Mouse (Mus musculus) forebrain, postnatal 0 days (tissue): ENCODE results near the gene Cnih3. TPM values are rescaled to one million over a fixed set of nuclear protein-coding genes. Genes with fewer than 3 reads are reported as not detected.

Source experiments
- ATAC-seq: fragments of 200-750 bp; cut with Nextera tagmentation; 2 replicates; pipeline ENCODE4 v1.8.0; 2017; ENCODE audit warnings: mild to moderate bottlenecking, moderate library complexity
- DNase-seq: peaks from one replicate; pipeline ENCODE4 v3.0.0-alpha.2; 2015
- H3K27ac ChIP-seq: fragments of 300-500 bp; sonication (generic); 2 replicates; pipeline ENCODE4 v1.5.1; 2014; ENCODE audit warnings: low read depth, mild to moderate bottlenecking, antibody characterized with exemption, low read length, moderate library complexity, mixed read lengths
- H3K27me3 ChIP-seq: fragments of 300-500 bp; sonication (generic); 2 replicates; pipeline ENCODE4 v1.6.1; 2014; ENCODE audit warnings: mild to moderate bottlenecking, low read length, mixed read lengths; ENCODE audit not compliant: insufficient read depth
- H3K36me3 ChIP-seq: fragments of 300-500 bp; sonication (generic); 2 replicates; pipeline ENCODE4 v1.6.1; 2014; ENCODE audit warnings: mild to moderate bottlenecking, moderate library complexity; ENCODE audit not compliant: insufficient read depth
- H3K4me1 ChIP-seq: fragments of 300-500 bp; sonication (generic); 2 replicates; pipeline ENCODE4 v1.6.1; 2014; ENCODE audit warnings: antibody characterized with exemption; ENCODE audit not compliant: insufficient read depth
- H3K4me2 ChIP-seq: fragments of 300-500 bp; sonication (generic); 2 replicates; pipeline ENCODE4 v1.6.1; 2014; ENCODE audit warnings: low read depth, mild to moderate bottlenecking, moderate library complexity
- H3K4me3 ChIP-seq: fragments of 300-500 bp; sonication (generic); 2 replicates; pipeline ENCODE4 v1.5.1; 2014; ENCODE audit warnings: low read depth, low read length, mixed read lengths
- H3K9ac ChIP-seq: fragments of 300-500 bp; sonication (generic); 2 replicates; pipeline ENCODE4 v1.6.1; 2014; ENCODE audit warnings: mild to moderate bottlenecking
- H3K9me3 ChIP-seq: fragments of 300-500 bp; sonication (generic); 2 replicates; pipeline ENCODE4 v1.6.1; 2016; ENCODE audit warnings: low read length
- CTCF ChIP-seq: sonication (generic); IDR thresholded peaks from 2 replicates; pipeline ENCODE4 v1.5.1; 2016; ENCODE audit warnings: antibody characterized with exemption, control low read depth, low read depth
- WGBS: fragments of 180-500 bp; shearing (Covaris S2); extraction: QIAGEN DNeasy Blood & Tissue Kit; methylation state at CpG from one replicate; pipeline ENCODE4 v1.1.7; 2014; 5-methylcytosine and 5-hydroxymethylcytosine counted together
- polyA plus RNA-seq: library from polyadenylated mRNA; unstranded; fragments of >200 nt; fragmentation: Nextera tagmentation; extraction: Ambion mirVana; gene quantifications from 2 replicates; pipeline ENCODE4 v1.2.1, GENCODE M21; 2015
- total RNA-seq: library from RNA; depleted of rRNA; stranded (reverse); fragments of >200 nt; gene quantifications from 2 replicates; pipeline ENCODE4 v1.2.3, GENCODE M21; 2014

Gene Cnih3
- total and polyA plus RNA-seq, 2 experiments from 2014 or later = 49.3 to 62.4 TPM

DNA sequence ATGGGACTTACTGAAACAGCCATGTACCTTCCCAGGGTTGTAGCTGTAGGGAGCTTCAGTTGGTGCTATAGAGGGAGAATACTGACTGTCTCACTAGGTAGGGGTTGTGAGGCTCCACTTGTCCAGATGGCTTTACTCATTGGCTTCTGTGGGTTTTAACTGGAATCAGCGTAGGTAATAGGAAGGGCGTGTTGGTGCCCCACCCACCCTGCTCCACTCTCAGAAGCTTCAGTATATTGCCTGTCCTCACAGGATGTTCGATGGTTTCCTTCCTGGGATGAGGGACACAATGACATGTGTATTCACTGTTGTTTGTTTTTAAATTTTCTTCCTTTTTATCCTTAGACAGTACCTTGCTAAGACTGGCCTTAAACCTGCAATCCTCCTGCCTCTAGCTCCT is 37.1 kb upstream of the Cnih3 start:
- Histone ChIP-seq H3K27me3 (no peaks in the 10 kb centered on the region), H3K4me3 (no peak overlapping the region), H3K4me2 (no peak overlapping the region), H3K9me3 (no peaks in the 10 kb centered on the region), H3K36me3 (no peaks in the 10 kb centered on the region), H3K27ac (no peak overlapping the region), H3K9ac (no peak overlapping the region), H3K4me1 (no peaks in the 10 kb centered on the region)
- TF ChIP-seq CTCF = no peak
- no peak for DNase-seq
- 82% methylated on average over 3 of the region's 3 CpGs for WGBS
- ATAC-seq = no peak

GRCm38 (mm10) chr1:181316571-181316970 is 35.9 kb upstream of the Cnih3 start:
- WGBS = 92% methylated on average over 5 of the region's 5 CpGs
- Histone ChIP-seq H3K4me2 (no peak overlapping the region), H3K27ac (no peak overlapping the region), H3K9ac (no peak overlapping the region), H3K9me3 (no peaks in the 10 kb centered on the region), H3K4me3 (no peak overlapping the region), H3K27me3 (no peaks in the 10 kb centered on the region), H3K4me1 (no peaks in the 10 kb centered on the region), H3K36me3 (no peaks in the 10 kb centered on the region)
- no peak for TF ChIP-seq CTCF
- no peak for DNase-seq
- ATAC-seq = no peak

- no peak for DNase-seq
- H3K9ac ChIP-seq = no peak overlapping the region
- no peaks in the 10 kb centered on the region for H3K9me3 ChIP-seq
- H3K36me3 ChIP-seq = no peaks in the 10 kb centered on the region
- 83% methylated on average over 6 of the region's 6 CpGs for WGBS
- H3K4me3 ChIP-seq = no peak overlapping the region
- TF ChIP-seq CTCF = no peak
- H3K27me3 ChIP-seq = no peaks in the 10 kb centered on the region
- no peak overlapping the region for H3K27ac ChIP-seq
- H3K4me2 ChIP-seq = no peak overlapping the region
- H3K4me1 ChIP-seq = no peaks in the 10 kb centered on the region
- no peak for ATAC-seq
These were observed 33.0 kb upstream of the Cnih3 start for GRCm38 (mm10) chr1:181319466-181319865.

DNA sequence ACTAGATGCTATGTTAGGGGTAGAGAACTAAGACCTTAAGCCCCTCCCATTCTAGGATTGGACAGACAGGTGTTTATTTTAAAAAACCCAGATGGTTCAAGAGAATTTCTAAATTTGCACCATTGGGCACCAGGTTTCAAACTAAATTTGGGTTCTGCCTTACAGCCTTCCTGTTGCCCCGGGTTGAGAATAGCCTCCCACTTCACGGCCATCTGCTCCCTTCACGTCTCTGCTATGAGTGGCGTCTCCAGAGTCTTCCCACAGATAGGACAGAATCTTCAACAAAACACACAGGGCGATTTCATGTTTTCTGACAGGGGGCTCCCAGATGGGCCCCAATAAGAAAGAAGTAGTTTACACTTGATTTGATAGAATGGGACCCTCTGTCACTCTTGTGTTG is 31.3 kb upstream of the Cnih3 start:
- Histone ChIP-seq H3K4me1 (peaks cover 4% of the 10 kb centered on the region; the same call in 1 of the 2 replicates), H3K4me3 (no peak overlapping the region), H3K27ac (no peak overlapping the region), H3K4me2 (no peak overlapping the region), H3K9ac (no peak overlapping the region), H3K9me3 (no peaks in the 10 kb centered on the region), H3K27me3 (no peaks in the 10 kb centered on the region), H3K36me3 (no peaks in the 10 kb centered on the region)
- ATAC-seq (no peak), DNase-seq (no peak)
- TF ChIP-seq CTCF = no peak
- 89% methylated on average over 5 of the region's 5 CpGs for WGBS

GRCm38 (mm10) chr1:181323134-181323533 is 29.3 kb upstream of the Cnih3 start:
- Histone ChIP-seq H3K9ac (no peak overlapping the region), H3K4me1 (peaks cover 4% of the 10 kb centered on the region; the same call in 1 of the 2 replicates), H3K4me3 (no peak overlapping the region), H3K27me3 (no peaks in the 10 kb centered on the region), H3K27ac (no peak overlapping the region), H3K9me3 (no peaks in the 10 kb centered on the region), H3K36me3 (no peaks in the 10 kb centered on the region), H3K4me2 (no peak overlapping the region)
- DNase-seq = no peak
- TF ChIP-seq CTCF = no peak
- WGBS = 91% methylated on average over 3 of the region's 3 CpGs
- no peak for ATAC-seq

DNA sequence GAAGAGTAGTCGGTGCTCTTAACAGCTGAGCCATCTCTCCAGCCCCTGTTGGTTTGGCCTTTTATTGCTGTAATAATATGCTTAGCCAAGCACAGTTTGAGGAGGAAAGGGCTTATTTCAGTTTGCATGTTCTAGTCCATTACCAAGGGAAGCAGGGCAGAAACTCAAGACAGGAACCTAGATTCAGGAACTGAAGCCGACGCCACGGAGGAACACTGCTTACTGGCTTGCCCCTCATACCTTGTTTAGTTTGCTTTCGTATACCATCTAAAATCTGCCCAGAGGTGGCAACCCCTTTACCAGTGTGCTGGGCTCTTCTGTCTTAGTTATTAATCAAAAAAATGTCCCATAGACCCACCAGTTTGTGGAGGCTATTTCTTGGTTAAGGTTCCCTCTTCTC is 25.3 kb upstream of the Cnih3 start:
- ATAC-seq (no peak), DNase-seq (no peak)
- no peaks in the 10 kb centered on the region for H3K36me3 ChIP-seq
- no peak overlapping the region for H3K27ac ChIP-seq
- H3K9ac ChIP-seq = no peak overlapping the region
- no peak for TF ChIP-seq CTCF
- no peaks in the 10 kb centered on the region for H3K27me3 ChIP-seq
- H3K4me2 ChIP-seq = no peak overlapping the region
- peaks cover 4% of the 10 kb centered on the region; the same call in 1 of the 2 replicates for H3K4me1 ChIP-seq
- H3K9me3 ChIP-seq = no peaks in the 10 kb centered on the region
- H3K4me3 ChIP-seq = no peak overlapping the region
- WGBS = 100% methylated on average over 5 of the region's 5 CpGs

DNA sequence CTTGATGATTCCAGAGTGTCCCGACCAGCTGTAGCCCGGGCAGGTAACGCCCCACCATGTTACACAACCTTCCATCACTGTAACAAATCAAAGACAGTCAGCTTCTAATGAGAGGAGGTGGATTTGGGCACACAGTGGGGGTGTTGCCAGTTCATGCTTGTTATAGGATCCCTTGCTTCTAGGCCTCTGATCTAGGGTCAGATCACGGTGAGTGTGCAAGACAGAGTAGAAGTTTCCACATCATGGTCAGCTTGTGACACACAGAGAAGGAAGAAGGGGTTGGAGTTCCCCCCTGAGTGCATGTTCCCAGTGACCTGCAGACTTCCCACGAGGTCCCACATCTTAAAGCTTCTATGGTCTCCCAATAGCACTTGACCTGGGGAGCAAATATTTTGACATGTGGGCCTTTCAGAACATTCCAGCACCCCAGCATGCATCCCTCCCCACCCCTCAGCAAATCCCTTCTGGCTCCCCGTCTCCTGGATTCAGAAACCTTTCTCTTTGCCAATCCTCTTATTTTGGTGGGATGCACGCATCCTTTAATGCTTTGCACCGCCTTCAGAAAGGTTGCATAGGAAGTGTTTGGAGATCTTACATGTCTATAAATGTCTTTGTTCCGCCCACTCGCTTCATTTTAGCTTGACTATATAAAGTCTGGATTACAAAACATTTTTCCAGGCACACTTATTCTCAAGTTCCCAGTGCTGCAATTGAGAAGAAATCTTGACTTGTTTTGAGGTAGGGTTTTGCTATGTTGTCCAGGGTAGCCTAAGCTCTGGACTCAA is 24.6 kb upstream of the Cnih3 start:
- 74% methylated on average over 10 of the region's 10 CpGs for WGBS
- no peak for TF ChIP-seq CTCF
- H3K36me3 ChIP-seq = no peaks in the 10 kb centered on the region
- ATAC-seq (no peak), DNase-seq (no peak)
- H3K27me3 ChIP-seq = no peaks in the 10 kb centered on the region
- H3K4me2 ChIP-seq = no peak overlapping the region
- H3K9ac ChIP-seq = no peak overlapping the region
- H3K4me1 ChIP-seq = peaks cover 4% of the 10 kb centered on the region; the same call in 1 of the 2 replicates
- no peaks in the 10 kb centered on the region for H3K9me3 ChIP-seq
- no peak overlapping the region for H3K27ac ChIP-seq
- no peak overlapping the region for H3K4me3 ChIP-seq
